Mouse (Mus musculus): Measurements from ENCODE around the gene Gm49396. TPM values are rescaled to one million over a fixed set of nuclear protein-coding genes. Genes with fewer than 3 reads are reported as not detected.

Gm49396 gene
- polyA plus RNA-seq, 1 experiment from 2014 or later, result 15.4 TPM

GRCm38 (mm10) chr7:30553810-30554584 is 9.1 kb upstream of the Gm49396 start:
- H3K9me3 ChIP-seq, result no peaks in the 10 kb centered on the region
- no peak for ATAC-seq (ENCODE audit: insufficient number of reproducible peaks, insufficient read depth, low FRiP score, low TSS enrichment, low read depth)

DNA sequence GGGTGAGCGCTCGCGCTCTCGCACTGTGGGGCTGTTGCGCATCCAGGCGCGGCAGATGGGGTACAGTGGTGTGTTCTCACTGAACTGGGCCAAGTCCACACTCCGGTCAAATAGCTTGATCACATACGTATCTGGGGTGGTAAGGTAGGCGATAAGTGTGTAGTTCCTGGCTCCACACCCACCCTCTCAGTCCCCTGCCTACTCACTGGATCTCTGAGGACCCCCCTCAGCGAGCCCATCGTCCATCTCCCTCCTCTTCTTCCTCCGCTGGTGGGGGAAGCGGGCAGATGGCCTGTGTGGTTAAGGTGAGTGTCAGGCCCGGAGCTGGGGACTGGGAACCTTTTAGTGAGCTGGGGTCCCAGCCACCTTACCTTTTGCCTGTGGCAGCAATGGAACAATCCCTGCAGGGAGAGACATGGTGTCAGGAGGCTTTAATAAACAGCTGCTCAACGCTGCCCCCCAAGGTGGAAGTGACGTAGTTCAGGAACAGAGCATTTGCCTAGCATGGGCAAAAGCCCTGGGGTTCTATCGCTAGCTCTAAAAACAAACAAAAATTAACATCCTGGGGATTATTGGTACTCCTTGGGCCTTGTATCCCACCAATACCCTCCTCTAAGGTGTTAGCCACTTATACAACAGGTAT is 6.1 kb upstream of the Gm49396 start:
- ATAC-seq (ENCODE audit: insufficient number of reproducible peaks, insufficient read depth, low FRiP score, low TSS enrichment, low read depth), result no peak
- H3K27ac ChIP-seq, result no peak overlapping the region
- no peak overlapping the region for H3K4me2 ChIP-seq
- H3K9me3 ChIP-seq, result no peaks in the 10 kb centered on the region
- H3K36me3 ChIP-seq, result peaks cover 34% of the 10 kb centered on the region
- H3K4me1 ChIP-seq, result peaks cover 38% of the 10 kb centered on the region
- H3K27me3 ChIP-seq, result no peaks in the 10 kb centered on the region
- H3K9ac ChIP-seq, result no peak overlapping the region
- H3K4me3 ChIP-seq, result no peak overlapping the region
- 94% methylated on average over 18 of the region's 18 CpGs for WGBS

More at GRCm38 (mm10) chr7:30553810-30554584, 9.1 kb upstream of the Gm49396 start:
- Histone ChIP-seq H3K4me1 (peaks cover 31% of the 10 kb centered on the region), H3K9ac (peak overlapping the region; percentile 82), H3K4me2 (peak overlapping the region; percentile 94), H3K36me3 (peaks cover 38% of the 10 kb centered on the region), H3K27ac (no peak overlapping the region), H3K4me3 (peak overlapping the region; percentile 61), H3K27me3 (no peaks in the 10 kb centered on the region)
- WGBS, result 87% methylated on average over 22 of the region's 22 CpGs

DNA sequence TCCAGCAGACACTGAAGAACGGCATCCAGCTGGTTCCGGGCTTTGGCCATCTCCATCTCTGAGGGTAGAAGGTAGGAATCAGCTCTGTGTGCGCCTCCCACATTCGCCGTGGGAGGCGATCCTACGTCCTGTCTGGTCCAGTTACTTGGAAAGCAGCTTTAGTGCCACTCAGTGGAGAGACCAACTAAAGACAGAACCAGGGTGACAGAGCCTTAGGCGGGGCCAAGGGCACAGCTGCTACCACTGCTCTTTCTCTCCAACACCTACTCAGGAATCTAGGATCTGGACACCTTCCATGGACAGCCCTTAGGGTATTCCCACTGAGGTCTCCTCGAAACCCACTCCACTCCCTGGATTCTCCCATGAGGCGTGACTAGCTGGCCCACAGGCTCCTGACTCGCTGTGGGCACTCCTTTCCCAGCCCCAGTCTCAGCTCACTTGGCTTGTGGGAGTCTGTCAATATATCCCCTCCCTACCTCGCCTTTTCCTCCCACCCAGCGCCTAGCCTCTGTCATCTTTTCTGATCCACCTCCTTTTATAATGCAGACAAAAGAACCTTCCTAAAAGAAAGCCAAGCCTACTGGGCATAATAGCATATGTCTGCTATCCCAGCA is 5.1 kb upstream of the Gm49396 start:
- no peaks in the 10 kb centered on the region for H3K9me3 ChIP-seq
- H3K27ac ChIP-seq, result no peak overlapping the region
- H3K36me3 ChIP-seq, result peaks cover 34% of the 10 kb centered on the region
- H3K4me1 ChIP-seq, result peaks cover 37% of the 10 kb centered on the region
- H3K9ac ChIP-seq, result peak overlapping the region; percentile 85; the same call in 1 of the 2 replicates
- ATAC-seq (ENCODE audit: insufficient number of reproducible peaks, insufficient read depth, low FRiP score, low TSS enrichment, low read depth), result no peak
- 90% methylated on average over 13 of the region's 13 CpGs for WGBS
- peak overlapping the region; percentile 94 for H3K4me2 ChIP-seq
- peak overlapping the region; percentile 69 for H3K4me3 ChIP-seq
- H3K27me3 ChIP-seq, result no peaks in the 10 kb centered on the region

DNA sequence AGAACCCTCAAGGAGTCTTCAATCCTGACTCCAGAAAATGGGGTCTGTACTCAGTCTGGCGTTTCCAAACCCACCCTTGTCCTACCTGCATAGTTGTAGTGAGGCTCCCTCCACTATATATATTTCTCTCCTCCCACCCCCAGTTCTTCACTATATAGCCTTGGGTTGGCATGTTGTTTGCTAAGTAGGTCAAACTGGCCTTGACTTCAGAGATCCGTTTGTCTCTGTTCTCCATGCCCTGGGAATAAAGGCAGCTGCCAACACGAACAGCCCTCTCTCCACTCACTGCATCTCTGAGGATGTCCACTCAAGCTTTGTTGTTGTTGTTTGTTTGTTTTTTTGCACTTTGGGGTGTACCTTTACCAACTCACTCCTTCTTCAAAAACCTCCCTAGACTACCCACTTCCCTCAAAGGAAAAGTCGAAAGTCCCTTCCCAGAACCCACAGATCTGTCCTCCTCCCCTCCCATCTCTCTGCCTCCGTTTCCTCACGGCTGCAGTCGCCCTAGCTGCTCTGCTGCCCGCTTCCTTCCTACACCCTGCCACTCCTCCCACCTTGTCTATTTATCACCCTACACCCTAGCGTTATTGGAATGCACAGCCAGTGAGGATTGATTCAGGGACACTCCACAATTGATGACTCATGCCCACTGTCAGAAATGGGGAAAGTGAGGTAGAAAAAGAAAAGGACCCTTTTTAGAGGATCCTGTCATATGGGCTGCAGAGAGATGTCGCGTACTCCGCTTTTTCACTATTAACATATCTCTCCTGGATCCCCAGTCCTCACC is 4.3 kb upstream of the Gm49396 start:
- peak overlapping the region; percentile 94 for H3K4me2 ChIP-seq
- 15% methylated on average over 12 of the region's 12 CpGs for WGBS
- no peak for ATAC-seq (ENCODE audit: insufficient number of reproducible peaks, insufficient read depth, low FRiP score, low TSS enrichment, low read depth)
- H3K27ac ChIP-seq, result no peak overlapping the region; the same call in 1 of the 2 replicates
- H3K4me3 ChIP-seq, result peak overlapping the region; percentile 69
- H3K4me1 ChIP-seq, result peaks cover 31% of the 10 kb centered on the region
- no peaks in the 10 kb centered on the region for H3K9me3 ChIP-seq
- peak overlapping the region; percentile 85 for H3K9ac ChIP-seq
- H3K36me3 ChIP-seq, result peaks cover 34% of the 10 kb centered on the region
- H3K27me3 ChIP-seq, result no peaks in the 10 kb centered on the region

GRCm38 (mm10) chr7:30559443-30559954 is 3.6 kb upstream of the Gm49396 start, which contains the start of gene Lin37:
Lin37 (minus strand) TSS chr7:30559838.
- H3K4me1 ChIP-seq, result peaks cover 37% of the 10 kb centered on the region
- no peak within 1 kb of the TSS; the same call in 1 of the 2 replicates for H3K27ac ChIP-seq
- peak within 1 kb of the TSS; percentile 85 for H3K9ac ChIP-seq
- H3K4me3 ChIP-seq, result peak within 1 kb of the TSS; percentile 69
- 0% methylated on average over 20 of the region's 20 CpGs for WGBS
- ATAC-seq (ENCODE audit: insufficient number of reproducible peaks, insufficient read depth, low FRiP score, low TSS enrichment, low read depth), result peak; percentile 82
- H3K36me3 ChIP-seq, result peaks cover 30% of the 10 kb centered on the region
- H3K4me2 ChIP-seq, result peak within 1 kb of the TSS; percentile 94
- H3K9me3 ChIP-seq, result no peaks in the 10 kb centered on the region
- H3K27me3 ChIP-seq, result no peaks in the 10 kb centered on the region

DNA sequence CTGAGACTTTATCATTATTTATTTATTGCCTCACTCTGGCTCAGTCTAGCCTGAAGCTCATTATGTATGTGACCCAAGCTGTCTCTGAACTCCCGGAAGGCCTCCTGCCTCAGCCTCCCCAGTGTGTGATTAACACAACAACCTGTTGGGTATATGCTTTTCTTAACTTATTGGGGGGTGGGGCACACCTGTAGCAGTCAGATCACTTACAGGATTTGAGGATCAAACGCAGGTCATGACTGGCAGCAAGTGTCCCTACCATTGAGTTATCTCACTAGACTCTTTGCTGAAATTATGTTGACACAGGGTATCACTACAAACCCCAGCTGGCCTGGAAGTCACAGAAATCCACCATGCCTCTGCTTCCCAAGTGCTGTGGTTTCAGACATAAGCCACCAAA is 2.8 kb upstream of the Gm49396 start:
- peak overlapping the region; percentile 94 for H3K4me2 ChIP-seq
- no peaks in the 10 kb centered on the region for H3K9me3 ChIP-seq
- no peak overlapping the region for H3K27ac ChIP-seq
- 71% methylated on average over 2 of the region's 2 CpGs for WGBS
- peaks cover 30% of the 10 kb centered on the region for H3K36me3 ChIP-seq
- ATAC-seq (ENCODE audit: insufficient number of reproducible peaks, insufficient read depth, low FRiP score, low TSS enrichment, low read depth), result no peak
- peak overlapping the region; percentile 69; the same call in 1 of the 2 replicates for H3K4me3 ChIP-seq
- H3K9ac ChIP-seq, result no peak overlapping the region
- H3K27me3 ChIP-seq, result no peaks in the 10 kb centered on the region
- H3K4me1 ChIP-seq, result peaks cover 37% of the 10 kb centered on the region

DNA sequence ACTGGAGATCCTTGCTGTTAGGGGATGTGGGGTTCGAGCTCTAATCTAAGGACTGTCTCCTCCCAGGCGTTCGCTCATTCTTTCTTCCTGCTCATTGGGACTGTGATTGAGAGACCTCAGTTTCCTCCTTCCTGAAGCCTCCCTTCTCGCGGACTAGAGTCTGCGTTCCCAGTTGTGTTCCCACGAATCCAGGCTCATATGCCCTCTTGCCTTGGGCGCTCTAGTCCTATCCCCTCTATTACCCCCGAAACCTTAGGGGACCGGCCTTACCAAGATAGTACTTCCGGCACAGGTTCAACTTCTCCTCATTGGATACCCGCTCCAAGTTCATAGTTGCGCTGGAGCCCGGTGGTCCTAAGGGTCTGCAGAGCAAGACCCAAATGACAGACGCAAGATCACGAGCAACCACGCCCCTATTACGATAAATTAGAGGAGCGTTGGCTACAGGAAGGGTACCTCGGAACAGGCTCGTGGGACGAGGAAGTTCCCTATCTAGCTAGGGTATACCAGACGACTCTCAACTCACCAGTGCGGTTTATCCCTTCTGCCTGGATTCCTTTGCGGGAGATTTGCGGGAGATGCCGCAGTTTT is 523 bp upstream of the Gm49396 start:
- Histone ChIP-seq H3K27ac (peak overlapping the region; percentile 80), H3K4me1 (peaks cover 37% of the 10 kb centered on the region), H3K4me3 (peak overlapping the region; percentile 76), H3K9ac (peak overlapping the region; percentile 83), H3K36me3 (peaks cover 30% of the 10 kb centered on the region), H3K27me3 (no peaks in the 10 kb centered on the region), H3K9me3 (no peaks in the 10 kb centered on the region), H3K4me2 (peak overlapping the region; percentile 82)
- ATAC-seq (ENCODE audit: insufficient number of reproducible peaks, insufficient read depth, low FRiP score, low TSS enrichment, low read depth), result no peak
- WGBS, result 2% methylated on average over 27 of the region's 27 CpGs

GRCm38 (mm10) chr7:30563906-30564280 is 749 bp downstream of the Gm49396 start:
- Histone ChIP-seq H3K27ac (peak overlapping the region; percentile 96), H3K36me3 (peaks cover 40% of the 10 kb centered on the region), H3K4me1 (peaks cover 27% of the 10 kb centered on the region), H3K4me2 (peak overlapping the region; percentile 82), H3K4me3 (peak overlapping the region; percentile 76), H3K9ac (peak overlapping the region; percentile 83), H3K9me3 (no peaks in the 10 kb centered on the region), H3K27me3 (no peaks in the 10 kb centered on the region)
- no peak for ATAC-seq (ENCODE audit: insufficient number of reproducible peaks, insufficient read depth, low FRiP score, low TSS enrichment, low read depth)
- 21% methylated on average over 6 of the region's 6 CpGs for WGBS

DNA sequence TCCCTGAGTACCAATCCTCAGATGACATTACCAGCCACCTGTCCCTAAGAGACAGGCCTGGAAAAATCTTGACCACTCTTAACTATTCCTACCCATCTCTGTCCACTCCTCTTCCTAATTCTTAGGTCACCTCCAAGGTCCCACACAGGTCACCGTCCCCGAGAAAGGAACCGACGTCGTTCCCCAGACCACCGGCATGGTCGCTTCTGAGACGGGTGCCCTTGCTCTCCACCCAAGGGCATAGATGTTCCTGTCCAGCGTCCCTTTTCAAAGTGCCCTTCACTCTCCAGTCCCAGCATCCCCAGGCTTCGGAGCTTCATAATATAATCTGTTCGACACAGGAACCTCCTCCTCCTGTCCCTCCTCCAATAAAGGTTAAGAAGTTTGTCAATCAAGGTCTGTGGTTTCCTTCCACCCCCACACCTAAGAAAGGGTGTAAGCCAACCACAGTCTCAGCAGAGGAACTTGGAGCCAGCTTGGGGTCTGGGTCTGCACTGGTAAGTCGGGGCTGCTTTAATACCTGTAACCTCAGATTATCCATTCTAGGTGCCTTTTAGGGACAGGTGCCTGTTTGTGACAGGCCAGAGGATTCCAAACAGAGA is 1.9 kb downstream of the Gm49396 start, which contains the start of gene Igflr1:
Gene Igflr1, plus strand, starts transcription at position 458 of the 602 bp plus-strand sequence.
- peak within 1 kb of the TSS; percentile 76 for H3K4me3 ChIP-seq
- H3K9ac ChIP-seq, result peak within 1 kb of the TSS; percentile 83
- H3K27ac ChIP-seq, result no peak within 1 kb of the TSS
- 94% methylated on average over 12 of the region's 12 CpGs for WGBS
- peaks cover 22% of the 10 kb centered on the region for H3K4me1 ChIP-seq
- no peaks in the 10 kb centered on the region for H3K9me3 ChIP-seq
- no peak for ATAC-seq (ENCODE audit: insufficient number of reproducible peaks, insufficient read depth, low FRiP score, low TSS enrichment, low read depth)
- peak within 1 kb of the TSS; percentile 82 for H3K4me2 ChIP-seq
- H3K36me3 ChIP-seq, result peaks cover 52% of the 10 kb centered on the region
- no peaks in the 10 kb centered on the region for H3K27me3 ChIP-seq

DNA sequence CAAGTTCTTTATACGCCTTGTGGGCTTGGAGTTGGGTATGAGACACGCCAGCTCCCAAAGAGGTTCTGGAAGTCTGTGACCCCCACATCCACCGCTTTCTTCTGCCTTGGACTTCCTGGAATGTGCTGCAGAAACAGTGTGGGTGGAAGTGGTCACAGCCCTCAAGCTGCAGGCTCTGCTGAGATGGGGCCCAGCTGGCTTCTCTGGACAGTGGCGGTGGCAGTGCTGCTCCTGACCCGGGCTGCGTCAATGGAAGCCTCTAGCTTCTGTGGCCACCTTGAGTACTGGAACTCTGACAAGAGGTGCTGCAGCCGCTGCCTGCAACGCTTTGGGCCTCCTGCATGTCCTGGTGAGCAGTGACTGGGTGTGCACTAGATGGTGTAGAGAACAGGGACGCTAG is 2.9 kb downstream of the Gm49396 start:
- no peaks in the 10 kb centered on the region for H3K9me3 ChIP-seq
- H3K9ac ChIP-seq, result no peak overlapping the region
- H3K4me3 ChIP-seq, result no peak overlapping the region
- ATAC-seq (ENCODE audit: insufficient number of reproducible peaks, insufficient read depth, low FRiP score, low TSS enrichment, low read depth), result no peak
- H3K4me1 ChIP-seq, result peaks cover 20% of the 10 kb centered on the region
- WGBS, result 90% methylated on average over 9 of the region's 9 CpGs
- no peaks in the 10 kb centered on the region for H3K27me3 ChIP-seq
- H3K36me3 ChIP-seq, result peaks cover 62% of the 10 kb centered on the region
- H3K27ac ChIP-seq, result no peak overlapping the region
- no peak overlapping the region for H3K4me2 ChIP-seq

Data from embryonic facial prominence, embryonic 13.5 days (tissue).